8 mouse cellular contexts compared by ENCODE assay signal in the genomic region with DNA sequence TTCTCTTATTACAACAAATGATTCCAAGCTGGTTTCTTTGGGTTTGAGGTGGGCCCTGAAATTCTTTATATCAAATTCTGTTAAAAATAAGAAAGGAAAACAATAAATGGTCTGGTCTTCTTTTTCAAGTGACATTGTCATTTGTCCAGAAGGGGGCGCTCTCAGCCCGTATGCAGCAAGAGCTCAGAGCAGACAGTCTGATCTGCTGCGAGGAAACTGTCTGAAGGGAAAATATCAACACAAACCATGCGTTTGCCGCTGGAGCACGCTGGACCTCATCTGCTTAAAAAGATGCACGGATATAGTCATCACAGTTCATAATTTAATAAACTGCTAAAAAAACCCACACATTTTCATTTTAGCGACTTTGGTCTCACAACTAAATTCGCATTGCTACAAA.
A peak's percentile ranks its signal among the peaks of the same experiment; 100 is the strongest.
DNase-seq lines count a peak whose midpoint lies in the region; ATAC-seq lines count a peak whose summit lies in the region.

No protein-coding gene starts in this region.

- intact Hi-C loops in left cerebral cortex, postnatal 25 days (cut with DNase I), result loop anchor here (2.0 to 10.0 kb wide), 11 partner anchors 157 to 1771 kb away; no protein-coding TSS in a partner anchor

- H3K4me2 ChIP-seq in intestine, embryonic 16.5 days (ENCODE audit: low read depth, low read length), result peak overlapping the region; percentile 32; the same call in 1 of the 2 replicates
- H3K4me2 ChIP-seq in midbrain, embryonic 11.5 days, result peak overlapping the region; percentile 37

- no peak overlapping the region for H3K9ac ChIP-seq in intestine, embryonic 16.5 days (ENCODE audit: low read depth, low read length)
- H3K9ac ChIP-seq in midbrain, embryonic 11.5 days (ENCODE audit: low read length), result no peak overlapping the region

- 15% methylated on average over 9 of the region's 9 CpGs for WGBS in intestine, embryonic 16.5 days
- WGBS in midbrain, embryonic 11.5 days, result 17% methylated on average over 9 of the region's 9 CpGs

- no peak overlapping the region for H3K27ac ChIP-seq in intestine, embryonic 16.5 days (ENCODE audit: low read length)
- no peak overlapping the region for H3K27ac ChIP-seq in midbrain, embryonic 11.5 days (ENCODE audit: low read depth, low read length)

- H3K27me3 ChIP-seq in intestine, embryonic 16.5 days (replicated peaks; ENCODE audit: control insufficient read depth, insufficient read depth, low read length), result no peaks in the 10 kb centered on the region
- H3K27me3 ChIP-seq in midbrain, embryonic 11.5 days (ENCODE audit: control insufficient read depth, insufficient read depth, low read length), result no peaks in the 10 kb centered on the region

- H3K36me3 ChIP-seq in intestine, embryonic 16.5 days (ENCODE audit: control insufficient read depth, insufficient read depth, low read length), result no peaks in the 10 kb centered on the region
- no peaks in the 10 kb centered on the region for H3K36me3 ChIP-seq in midbrain, embryonic 11.5 days (ENCODE audit: control insufficient read depth, insufficient read depth, low read length)

- peak; percentile 66 for ATAC-seq in intestine, embryonic 16.5 days
- peak; percentile 87 for ATAC-seq in midbrain, embryonic 11.5 days (ENCODE audit: low FRiP score)
- ATAC-seq in erythroid progenitor cell, adult 5-6 weeks (replicated peaks; ENCODE audit: low FRiP score, poor library complexity, severe bottlenecking), result no peak

- no peaks in the 10 kb centered on the region for H3K4me1 ChIP-seq in intestine, embryonic 16.5 days (ENCODE audit: control insufficient read depth, insufficient read depth, low read length)
- peaks cover 6% of the 10 kb centered on the region for H3K4me1 ChIP-seq in midbrain, embryonic 11.5 days (ENCODE audit: control insufficient read depth, insufficient read depth, low read length)

- H3K9me3 ChIP-seq in intestine, embryonic 16.5 days (ENCODE audit: control insufficient read depth, low read length), result no peaks in the 10 kb centered on the region
- H3K9me3 ChIP-seq in midbrain, embryonic 11.5 days (ENCODE audit: control insufficient read depth, low read length), result no peaks in the 10 kb centered on the region

- H3K4me3 ChIP-seq in intestine, embryonic 16.5 days (ENCODE audit: low read length), result no peak overlapping the region
- H3K4me3 ChIP-seq in midbrain, embryonic 11.5 days (ENCODE audit: low read depth, low read length), result no peak overlapping the region

- peak; percentile 58 for DNase-seq in adrenal gland, adult 2 months
- DNase-seq in embryo, embryonic 10 days (ENCODE audit: low spot score), result peak; percentile 87
- peak; percentile 22 for DNase-seq in gastrocnemius, postnatal 25 days
- DNase-seq in left cerebral cortex, postnatal 25 days (ENCODE audit: low spot score in 2 of 2), result peak; percentile 90 to 95
- DNase-seq in midbrain, embryonic 11.5 days (ENCODE audit: low spot score, missing footprints), result peak; percentile 97
- peak; percentile 63 for DNase-seq in skeletal muscle tissue, adult 2 months (ENCODE audit: low read depth, low spot score)

Comparison
In these comparisons a context has a peak if more than half of its experiments do, and no peak if none do; other contexts are left out.
1. DNase-seq: peak in every context shown above with its lines; median percentile 97 in midbrain, embryonic 11.5 days; 92 in left cerebral cortex, postnatal 25 days; 87 in embryo, embryonic 10 days; 63 in skeletal muscle tissue, adult 2 months; 58 in adrenal gland, adult 2 months; 22 in gastrocnemius, postnatal 25 days.